Mouse (Mus musculus): Measurements from ENCODE around the gene Dnaic1.

DNA sequence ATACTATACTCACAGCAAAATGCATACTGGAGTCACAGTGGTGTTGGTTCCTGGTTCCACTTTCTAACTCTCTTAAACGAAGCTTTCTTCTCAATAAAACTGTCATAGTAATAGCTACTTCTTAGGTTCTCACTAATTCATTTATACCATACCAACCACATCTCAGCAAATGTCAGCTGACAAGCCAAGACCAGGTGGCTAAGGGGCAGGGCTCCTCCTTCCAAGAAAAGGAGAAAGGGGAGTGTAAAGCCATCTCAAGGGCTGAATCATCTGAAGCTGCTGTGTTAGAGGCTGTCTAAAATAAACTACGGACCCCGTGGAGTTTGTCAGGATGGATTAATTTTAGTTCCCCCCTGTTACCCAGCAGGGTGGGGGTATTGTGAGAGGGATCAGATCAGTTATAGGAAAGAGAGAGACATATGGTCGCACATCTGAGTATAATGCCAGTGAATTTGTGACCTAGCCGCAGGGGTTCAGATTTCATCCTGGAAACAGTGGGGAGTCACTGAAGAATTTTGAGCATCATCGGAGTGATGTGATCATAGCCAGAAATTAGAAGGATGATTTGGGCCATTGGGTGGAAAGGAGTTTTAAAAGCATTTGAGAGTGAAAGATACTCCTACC lies 71.7 kb downstream of the Dnaic1 start:
- TF ChIP-seq POLR2A (IDR thresholded peaks at IDR 0.05; ENCODE audit: low read depth, low read length): no peak
- TF ChIP-seq ELF1 (IDR thresholded peaks at IDR 0.05; ENCODE audit: low read depth, low read length): no peak
- no peak for TF ChIP-seq CTCF (conservative IDR thresholded peaks at IDR 0.05 in 1 of 2, IDR thresholded peaks at IDR 0.05 in 1 of 2; ENCODE audit: low read depth in 2 of 2, low read length in 2 of 2)

Data from CH12.LX (cell line).